Mouse (Mus musculus): ENCODE data around the gene Cntnap2.

Gene Cntnap2

DNA sequence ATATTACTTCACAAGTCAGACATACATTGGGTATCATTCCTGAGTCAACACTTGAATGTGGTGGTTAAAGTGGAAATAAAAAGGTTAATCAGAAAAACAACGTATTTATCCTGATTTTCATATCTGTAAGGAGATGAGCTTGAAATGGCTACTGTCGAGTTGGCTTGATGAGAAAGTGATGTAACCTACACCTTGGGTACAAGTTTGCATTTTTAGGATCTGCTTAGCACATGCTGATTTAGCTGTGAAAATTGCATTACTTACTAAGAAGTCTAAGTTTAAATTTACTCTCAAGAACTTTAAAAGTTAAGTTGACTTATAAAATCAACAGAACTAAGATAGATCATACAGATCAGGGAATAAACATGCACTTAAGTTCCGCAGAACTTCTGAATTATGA is 879.1 kb downstream of the Cntnap2 start:
- no peak for DNase-seq (ENCODE audit: low read depth, low spot score)

DNA sequence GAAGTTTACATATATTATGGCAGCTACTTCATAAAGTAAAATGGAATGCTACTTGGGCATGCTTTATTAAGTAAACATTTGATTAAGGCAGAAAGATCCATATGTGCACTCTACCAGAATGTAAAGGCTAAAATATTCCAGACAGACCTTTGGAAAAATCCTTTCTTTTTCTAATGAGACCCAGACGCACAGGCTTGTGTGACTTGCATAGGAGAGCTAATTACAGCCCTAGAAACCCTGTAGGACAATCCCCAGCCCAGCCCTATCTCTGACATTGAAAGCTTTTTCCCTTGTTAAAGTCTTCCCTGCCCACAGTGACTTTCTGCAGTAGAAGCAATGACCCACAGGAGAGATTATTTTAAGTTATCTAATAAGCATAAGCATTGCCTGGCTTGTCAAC is 879.6 kb downstream of the Cntnap2 start:
- no peak for DNase-seq (ENCODE audit: low read depth, low spot score)

DNA sequence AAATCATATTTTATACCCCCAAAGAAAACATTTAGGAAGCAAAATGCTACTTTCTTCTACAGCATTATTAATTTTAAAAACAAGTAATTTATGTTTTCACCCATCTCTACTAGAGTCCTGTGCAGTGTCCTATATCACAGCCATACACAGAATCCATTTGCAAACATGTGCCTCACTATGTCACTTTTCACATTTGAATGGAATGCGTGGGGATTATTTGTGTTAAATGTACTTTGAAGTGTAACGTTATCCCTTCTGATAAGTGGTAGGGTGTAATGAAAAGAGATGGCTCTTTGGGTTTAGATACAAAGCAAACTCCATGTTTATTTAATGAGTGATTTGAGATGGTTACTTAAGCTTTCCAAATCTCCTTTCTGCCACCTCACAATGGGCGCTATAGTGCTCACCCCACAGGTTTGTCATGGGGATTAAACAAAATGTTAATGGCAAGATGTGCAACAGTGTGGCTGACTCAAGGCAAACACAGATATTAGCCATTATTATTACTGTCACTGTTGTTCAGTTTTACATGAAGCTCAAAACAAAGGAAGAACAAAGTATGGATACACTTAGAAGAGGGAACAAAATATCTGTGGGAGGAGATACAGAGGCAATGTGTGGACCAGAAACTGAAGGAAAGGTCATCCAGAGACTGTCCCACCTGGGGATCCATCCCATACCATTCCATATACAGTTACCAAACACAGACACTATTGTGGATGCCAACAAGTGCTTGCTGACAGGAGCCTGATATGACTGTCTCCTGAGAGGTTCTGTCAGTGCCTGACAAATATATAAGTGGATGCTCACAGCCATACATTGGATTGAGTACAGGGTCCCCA is 886.2 kb downstream of the Cntnap2 start:
- DNase-seq (ENCODE audit: low read depth, low spot score) = no peak

DNA sequence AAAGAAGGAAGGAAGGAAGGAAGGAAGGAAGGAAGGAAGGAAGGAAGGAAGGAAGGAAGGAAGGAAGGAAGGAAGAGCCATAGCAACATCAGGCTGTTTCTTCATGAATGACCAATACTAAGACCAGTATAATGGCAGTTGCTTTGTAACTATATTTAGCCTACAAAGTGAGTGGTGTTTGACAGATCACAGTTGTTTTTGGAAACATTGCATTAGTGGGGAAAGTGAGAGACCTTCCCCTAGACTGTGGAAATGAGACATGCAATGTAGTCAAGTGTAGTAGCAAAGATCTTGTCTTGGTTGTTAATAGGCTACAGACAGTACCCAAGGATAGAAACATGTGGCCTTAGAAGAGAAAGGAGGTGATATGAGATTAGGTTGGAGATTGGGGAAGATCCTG is 895.6 kb downstream of the Cntnap2 start:
- DNase-seq (ENCODE audit: low read depth, low spot score) = no peak

DNA sequence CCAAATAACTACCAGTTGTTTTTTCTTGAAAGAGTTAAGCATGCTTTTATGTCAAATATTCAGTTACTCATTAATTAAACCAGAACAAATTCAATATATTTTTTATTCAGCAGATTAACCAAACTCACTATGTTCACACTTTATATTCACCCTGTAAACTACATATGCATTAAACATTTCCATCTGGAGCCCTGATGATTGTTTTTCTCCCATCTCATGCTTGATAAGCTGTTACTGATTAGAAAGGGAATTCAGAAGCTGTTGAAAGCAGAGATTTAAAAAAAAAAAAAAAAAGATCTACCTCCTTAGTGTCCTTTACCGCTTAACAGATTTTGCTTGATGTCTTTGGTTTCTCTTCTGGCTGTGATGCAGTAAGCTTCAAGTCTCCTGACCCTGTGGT is 905.3 kb downstream of the Cntnap2 start:
- DNase-seq (ENCODE audit: low read depth, low spot score) = no peak

DNA sequence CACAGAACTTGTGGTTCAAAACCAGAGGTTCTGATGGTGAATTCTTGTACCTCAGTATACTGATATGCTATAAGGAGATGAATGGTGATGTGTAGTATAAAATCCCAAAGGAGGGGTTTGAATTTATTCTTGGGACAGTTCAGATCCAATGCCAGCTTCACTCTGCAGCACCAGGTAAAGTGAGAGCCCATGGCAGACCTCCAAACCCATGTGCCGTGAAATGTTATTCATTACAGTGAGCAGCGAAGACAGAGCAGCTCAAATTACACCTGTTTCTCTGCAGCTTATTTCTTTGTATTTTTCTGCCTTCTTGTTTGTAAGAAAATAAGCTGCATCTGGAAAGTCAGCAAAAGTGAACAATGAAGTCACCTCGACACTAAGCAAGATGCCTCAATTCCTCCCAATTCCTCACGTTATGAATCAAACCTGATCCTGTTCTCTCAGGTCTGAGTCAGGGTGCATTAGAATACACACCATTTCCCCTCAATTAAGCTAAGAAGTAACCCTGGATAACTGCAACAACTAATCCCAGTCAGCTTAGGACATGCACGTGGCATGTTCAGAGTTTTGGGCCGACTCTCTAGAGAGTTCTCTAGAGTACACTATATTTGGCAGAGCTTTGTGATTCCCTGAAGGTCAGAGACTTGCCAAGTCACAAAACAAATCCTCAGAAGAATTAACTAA is 915.5 kb downstream of the Cntnap2 start:
- DNase-seq (ENCODE audit: low read depth, low spot score) = no peak

DNA sequence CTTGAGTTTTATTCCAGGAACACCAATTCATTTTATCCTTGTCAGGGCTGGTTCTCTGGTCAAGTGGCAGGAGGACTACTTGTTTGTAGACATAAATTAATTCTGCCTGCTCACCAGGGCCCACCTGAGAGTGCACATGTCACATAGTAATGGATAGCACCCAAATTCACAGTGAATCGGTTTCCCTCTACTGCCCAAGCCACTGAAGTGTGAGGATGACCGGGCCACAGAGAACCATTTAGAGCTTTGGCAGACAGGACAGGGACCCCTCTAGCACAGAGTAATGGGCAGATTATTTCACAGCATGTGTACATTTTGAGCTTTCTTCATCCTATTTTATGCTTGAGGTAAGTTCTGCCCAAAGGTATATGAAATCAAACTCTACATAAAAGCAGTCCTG is 920.0 kb downstream of the Cntnap2 start:
- DNase-seq (ENCODE audit: low read depth, low spot score) = no peak

DNA sequence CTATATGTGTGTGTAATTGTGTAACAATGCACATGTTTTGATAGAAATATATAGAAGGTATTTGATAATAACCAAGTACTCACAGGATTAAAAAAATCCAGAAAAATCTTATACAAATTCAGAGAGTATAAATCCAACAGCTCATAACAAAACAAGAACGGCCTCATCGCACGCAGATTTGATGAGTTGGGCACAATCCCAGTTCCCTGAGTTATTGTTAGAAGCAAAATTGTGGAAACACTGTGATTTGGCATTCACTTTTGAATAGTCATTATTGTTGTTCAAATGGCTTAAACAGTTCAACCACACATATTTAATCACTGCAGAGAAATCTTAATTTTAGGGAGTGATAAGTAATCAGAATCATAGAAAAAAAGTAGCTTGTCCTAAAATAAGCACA is 928.9 kb downstream of the Cntnap2 start:
- DNase-seq (ENCODE audit: low read depth, low spot score) = no peak

DNA sequence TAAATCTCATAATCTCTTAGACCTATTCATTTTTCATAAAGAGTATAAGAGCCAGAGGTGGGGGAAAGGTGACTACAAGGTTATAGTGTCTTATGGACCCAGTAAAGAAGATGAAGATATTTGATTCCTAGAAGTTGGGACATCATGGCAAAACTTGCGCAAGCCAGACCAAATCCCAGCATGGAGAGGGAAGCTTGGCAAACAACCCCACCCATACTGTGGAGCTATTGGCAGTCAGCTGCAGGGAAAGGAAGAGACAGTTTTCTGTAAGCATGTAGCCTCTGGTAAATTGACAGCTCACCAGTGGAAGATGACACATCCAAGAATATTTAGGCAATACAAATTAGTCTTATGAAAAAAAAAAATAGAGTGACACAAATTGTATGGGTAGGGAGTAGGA is 931.9 kb downstream of the Cntnap2 start:
- no peak for DNase-seq (ENCODE audit: low read depth, low spot score)

DNA sequence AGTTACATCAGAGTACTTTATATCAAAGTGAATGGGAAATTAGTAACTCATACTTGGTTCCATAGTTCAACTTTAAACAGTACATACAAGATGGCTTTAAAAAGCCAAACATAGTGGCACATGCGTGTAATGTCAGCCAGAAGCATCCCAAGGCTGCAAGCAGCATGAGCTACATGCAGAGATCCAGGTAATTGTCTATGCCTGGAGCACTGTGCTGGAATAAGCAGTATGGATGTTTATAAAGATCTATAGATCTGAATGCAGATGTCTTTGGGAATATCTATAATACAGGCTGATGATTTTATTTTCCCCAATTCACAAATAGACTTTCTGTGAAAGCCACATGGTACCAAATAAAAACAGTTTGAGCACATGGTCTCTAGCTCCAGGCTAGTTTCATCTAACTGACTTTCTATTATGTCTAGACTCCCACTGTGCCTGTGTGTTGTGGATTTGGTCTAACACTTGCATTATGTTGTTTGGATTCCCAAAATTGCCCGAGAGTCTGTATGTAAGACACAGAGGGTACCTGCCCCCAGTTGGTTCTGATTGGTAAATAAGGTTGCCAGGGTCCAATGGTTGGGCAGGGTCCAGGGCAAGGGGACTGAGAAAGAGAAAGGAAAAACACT is 963.5 kb downstream of the Cntnap2 start:
- no peak for DNase-seq (ENCODE audit: low read depth, low spot score)

DNA sequence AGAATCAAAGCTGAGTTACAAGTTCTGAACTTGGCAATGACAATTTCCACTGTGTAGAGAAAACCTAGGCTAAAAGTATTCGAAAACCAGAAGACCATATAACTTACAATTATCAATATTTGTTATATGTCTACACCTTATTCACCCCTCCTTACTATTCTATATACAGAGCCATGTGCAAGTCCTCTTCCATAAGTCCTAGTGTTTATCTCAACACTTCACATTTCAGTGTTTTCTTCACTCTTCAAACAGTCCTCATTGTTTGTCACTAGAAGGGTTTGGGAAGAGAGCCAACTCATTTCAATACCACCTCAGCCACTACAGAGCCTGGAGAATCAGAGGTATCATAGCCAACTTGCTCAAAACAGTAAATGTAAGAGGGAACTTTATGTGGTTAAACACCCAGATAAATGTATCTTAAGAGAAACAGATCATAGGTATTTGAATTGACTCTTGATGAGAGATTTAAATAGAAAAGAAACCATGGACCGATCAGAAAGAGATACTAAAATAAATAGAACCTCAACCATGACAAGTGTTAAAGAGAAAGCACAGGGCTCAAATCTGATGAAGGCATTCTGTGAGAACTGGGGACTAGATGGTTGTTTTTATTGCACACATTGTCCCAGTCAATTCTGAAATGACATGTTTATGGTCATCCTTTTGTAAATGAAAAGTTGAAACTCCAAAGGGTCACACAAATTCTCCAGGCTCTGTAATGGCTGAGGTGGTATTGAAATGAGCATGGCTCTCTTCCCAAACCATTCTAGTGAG is 972.9 kb downstream of the Cntnap2 start:
- no peak for DNase-seq (ENCODE audit: low read depth, low spot score)

DNA sequence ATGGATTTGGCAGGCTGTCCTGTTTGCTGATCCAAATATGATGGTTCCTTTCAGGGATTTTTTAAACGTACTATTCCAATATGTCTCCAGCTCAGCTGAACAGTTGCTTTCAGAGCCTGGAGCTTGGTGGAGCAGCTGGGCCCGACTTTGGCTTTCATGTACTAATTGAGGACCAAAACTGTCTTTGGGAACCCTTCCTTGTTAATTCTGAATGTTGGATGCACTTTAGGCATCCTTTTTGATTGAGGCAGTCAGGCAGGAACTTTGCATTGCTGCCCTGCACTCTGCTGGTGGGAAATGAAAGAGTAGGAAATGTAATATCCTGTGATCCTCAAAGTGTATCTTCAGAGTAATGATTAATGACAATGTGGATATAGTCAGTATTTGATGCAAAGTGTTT is 974.0 kb downstream of the Cntnap2 start:
- DNase-seq (ENCODE audit: low read depth, low spot score) = no peak

DNA sequence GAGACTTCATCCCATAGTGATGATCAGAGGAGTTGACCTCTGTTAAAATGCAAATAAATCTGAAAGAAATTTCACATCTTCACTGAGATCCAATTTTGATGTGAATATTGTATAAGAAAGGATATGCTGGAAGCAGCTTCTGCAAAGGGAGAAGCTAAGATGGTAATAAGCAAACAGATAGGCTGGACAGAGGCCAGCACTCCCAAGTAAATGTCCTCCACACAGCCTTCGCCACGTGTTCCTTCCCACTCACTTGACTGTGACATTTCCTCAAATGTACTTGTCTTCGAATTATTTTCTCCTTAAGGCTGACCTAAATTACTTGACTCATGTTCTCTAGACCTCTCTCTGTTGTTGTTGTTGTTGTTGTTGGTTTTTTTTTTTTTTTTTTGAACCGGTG is 981.5 kb downstream of the Cntnap2 start:
- DNase-seq (ENCODE audit: low read depth, low spot score) = no peak

DNA sequence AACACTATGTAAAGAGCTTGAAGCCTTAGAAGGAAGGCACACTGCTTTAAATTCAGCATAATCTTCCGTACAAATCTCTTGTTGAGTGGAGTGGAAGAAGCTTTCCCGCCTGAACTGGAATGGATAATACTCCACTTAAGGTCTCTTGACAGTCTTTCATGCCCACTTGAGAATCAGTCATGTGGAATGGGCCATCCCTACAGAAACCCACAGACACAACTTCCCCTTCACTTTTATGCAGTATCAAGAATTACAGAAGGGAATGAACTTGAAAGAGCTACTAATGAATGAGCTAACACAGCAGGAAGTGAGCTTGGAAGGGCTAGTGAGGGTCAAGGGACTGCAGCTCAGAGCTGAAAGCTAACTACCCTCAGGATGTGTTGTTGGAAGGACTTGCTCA is 1021.1 kb downstream of the Cntnap2 start:
- DNase-seq (ENCODE audit: low read depth, low spot score) = no peak

DNA sequence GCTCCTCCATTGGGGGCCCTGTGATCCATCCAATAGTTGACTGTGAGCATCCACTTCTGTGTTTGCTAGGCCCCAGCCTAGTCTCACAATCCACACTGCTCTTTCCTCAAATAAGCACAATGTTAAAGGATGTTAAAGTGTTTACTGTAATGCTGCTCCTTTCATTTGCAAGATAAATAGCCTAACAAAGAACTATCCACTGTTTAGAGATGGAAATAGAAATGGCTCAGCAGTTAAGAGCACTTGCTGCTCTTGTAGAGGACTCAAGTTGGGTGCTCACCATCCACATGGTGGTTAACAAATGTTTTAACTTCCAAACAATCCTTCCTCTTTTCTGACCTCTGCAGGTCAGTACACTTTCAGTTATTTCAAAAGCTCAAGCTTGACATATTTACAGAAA is 1022.3 kb downstream of the Cntnap2 start:
- no peak for DNase-seq (ENCODE audit: low read depth, low spot score)

DNA sequence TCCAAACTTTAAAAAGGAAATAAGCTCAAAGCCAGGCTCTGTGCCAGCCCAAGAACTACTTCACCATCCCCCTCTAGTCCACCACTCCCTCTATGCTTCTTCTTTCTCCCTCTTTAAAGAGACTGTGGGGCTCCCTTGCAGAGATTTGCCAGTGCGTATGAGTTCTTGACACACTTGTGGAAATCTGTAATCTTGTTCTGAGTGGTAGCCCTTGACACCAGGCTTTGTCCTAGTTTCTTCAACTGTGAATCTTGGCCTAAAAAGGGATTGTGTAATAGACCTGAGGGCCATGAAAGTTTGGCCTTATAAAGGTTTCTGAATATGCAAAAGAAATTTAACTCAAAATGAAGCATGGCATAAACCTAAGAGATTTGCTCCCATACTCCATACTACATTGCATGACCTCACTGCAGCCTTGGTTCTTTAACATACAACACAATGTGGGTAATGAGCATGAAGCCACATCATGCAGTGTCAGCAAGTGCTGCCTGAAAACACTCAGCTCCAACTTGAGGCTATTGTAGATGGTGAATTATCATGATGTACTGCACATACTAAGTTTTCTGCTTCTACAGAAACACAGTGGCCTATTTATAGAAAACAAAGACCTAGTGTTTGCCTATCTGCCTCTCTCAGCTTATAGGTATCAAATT is 1084.2 kb downstream of the Cntnap2 start:
- no peak for DNase-seq (ENCODE audit: low read depth, low spot score)

DNA sequence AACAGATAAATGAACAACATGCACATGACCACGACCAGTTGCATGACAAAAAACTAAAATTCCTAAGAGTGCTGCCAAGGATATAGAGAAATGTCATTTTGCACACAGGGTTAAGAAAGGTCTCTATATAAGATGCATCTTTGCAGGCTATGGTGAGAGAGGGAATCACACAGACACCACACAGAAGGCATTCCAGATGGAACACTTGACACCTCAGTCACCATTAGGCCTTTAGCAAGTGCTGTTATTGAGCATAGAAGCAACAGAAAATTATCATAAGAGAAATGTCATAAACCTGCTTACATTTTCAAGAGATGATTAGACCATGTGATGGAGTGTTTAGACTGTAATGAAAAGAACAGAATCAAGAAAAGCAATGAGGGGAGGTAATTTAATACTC is 1107.7 kb downstream of the Cntnap2 start:
- DNase-seq (ENCODE audit: low read depth, low spot score) = no peak

DNA sequence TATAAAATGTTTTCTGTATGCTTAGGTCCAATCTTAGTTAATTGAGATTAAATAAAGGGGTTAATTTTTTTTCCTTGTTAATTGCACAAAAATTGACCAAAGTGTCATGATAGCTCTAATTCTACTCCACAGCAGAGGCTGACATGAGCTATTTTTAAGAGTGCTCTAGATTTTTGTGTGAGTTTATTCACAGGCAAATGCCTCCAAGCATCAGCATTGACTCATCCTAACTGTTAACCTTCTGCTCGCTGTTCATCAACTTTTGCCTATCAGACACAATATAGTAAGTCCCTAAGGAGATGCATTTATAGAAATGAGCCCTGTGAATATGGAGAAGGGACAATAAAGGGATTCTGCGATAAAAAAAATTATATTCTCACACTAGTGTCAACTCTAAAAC is 1138.1 kb downstream of the Cntnap2 start:
- DNase-seq (ENCODE audit: low read depth, low spot score) = no peak

DNA sequence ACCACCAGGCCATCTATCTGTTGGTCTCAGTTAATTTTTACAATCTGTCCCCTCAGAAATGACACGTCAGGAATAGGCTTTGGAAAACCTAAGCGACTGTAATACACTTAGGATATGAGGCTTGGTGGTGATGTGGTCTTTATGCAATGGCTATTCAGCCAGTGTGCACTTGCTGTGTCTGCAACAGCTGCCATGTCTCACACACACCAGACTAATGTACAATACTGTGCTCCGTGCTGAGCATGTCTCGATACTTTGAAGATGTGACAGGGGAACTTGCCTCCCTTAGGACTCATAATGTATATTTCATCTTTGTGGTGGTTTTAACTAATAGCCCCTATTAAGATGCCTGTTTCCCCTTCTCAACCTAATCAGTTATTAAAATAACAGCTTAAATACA is 1142.7 kb downstream of the Cntnap2 start:
- DNase-seq (ENCODE audit: low read depth, low spot score) = no peak

DNA sequence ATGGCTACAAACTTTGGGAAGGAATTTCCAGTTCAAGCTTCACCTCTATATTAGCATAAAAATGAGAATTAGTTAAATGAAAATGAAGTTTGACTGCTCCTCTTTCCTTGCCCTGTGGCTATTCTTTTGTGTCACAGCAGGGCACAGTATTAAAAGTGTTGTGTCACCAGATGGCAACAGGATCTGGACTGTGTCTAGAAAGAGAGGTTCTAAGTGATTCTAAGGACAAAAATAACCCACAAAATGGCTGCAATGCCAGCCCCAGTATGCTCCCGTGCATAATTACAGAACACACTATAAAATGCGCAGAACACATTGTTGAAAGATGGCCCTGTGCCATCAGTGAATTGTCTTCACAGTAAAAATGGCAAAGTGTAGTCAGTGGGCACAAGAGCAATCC is 1146.4 kb downstream of the Cntnap2 start:
- no peak for DNase-seq (ENCODE audit: low read depth, low spot score)

DNA sequence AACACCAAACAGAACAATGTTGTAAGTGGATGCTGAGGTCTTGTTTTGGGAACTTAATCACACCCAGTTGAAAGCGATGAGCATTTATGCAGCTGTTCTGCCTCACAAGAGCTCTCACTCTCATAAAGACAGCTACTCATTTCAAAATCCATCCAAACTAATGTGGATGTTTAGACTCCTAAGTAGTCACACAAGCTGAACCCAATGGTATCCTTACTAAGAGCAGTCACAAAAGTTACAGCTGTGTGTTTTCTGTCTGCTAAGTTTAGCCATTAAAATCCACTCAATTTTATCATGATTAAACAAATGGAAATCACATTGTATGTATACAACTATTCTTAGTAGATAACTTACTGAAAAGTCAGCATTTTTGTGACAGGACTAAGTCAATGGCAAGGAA is 1173.7 kb downstream of the Cntnap2 start:
- no peak for DNase-seq (ENCODE audit: low read depth, low spot score)

DNA sequence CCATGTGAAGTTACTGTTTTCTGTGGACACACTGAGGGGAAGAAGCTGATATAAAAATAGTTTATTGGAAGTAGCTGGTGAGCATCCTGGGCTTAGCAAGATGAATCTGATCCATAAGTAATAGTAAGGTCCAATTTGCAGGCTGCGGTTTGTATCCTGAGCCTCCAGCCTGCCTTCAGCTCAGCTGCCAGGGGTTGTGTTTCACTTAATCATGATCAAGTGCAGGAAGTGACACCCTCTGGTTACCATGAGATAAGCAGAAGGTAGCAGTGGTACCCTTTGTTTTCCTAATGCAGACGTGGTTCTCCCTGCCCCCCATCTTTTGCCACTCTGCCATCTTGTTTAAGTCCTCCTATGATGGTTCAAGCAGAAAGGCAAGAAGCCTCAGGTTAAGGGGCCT is 1181.2 kb downstream of the Cntnap2 start:
- no peak for DNase-seq (ENCODE audit: low read depth, low spot score)
